Mouse (Mus musculus) right cerebral cortex, postnatal 10 days (tissue): ENCODE measurements around the gene Ddx50.
A peak's percentile ranks its signal among the peaks of the same experiment; 100 is the strongest.

Experiments
- DNase-seq, 2 experiments: peaks; one replicate each; pipeline ENCODE4 v3.0.0; 2021; ENCODE audit warnings: low spot score in 2 of 2

Ddx50 gene

GRCm38 (mm10) chr10:62650881-62651810 lies at the start of gene Ddx50:
Gene Ddx50, minus strand, starts transcription at chr10:62651218.
- DNase-seq: peak; percentile 100

- DNase-seq: no peak
These were observed 41.8 kb upstream of the Ddx50 start for GRCm38 (mm10) chr10:62692771-62693170.

- no peak for DNase-seq
These were observed 41.2 kb upstream of the Ddx50 start for GRCm38 (mm10) chr10:62692244-62692643.

- no peak for DNase-seq
These were observed 36.1 kb upstream of the Ddx50 start for GRCm38 (mm10) chr10:62687032-62687674.

- no peak for DNase-seq
These were observed 32.0 kb upstream of the Ddx50 start for GRCm38 (mm10) chr10:62683043-62683442.

GRCm38 (mm10) chr10:62679833-62680232 lies 28.8 kb upstream of the Ddx50 start:
- no peak for DNase-seq

GRCm38 (mm10) chr10:62677329-62677728 lies 26.3 kb upstream of the Ddx50 start:
- DNase-seq: no peak

- no peak for DNase-seq
These were observed 25.2 kb upstream of the Ddx50 start for GRCm38 (mm10) chr10:62676196-62676595.

GRCm38 (mm10) chr10:62672359-62672758 lies 21.3 kb upstream of the Ddx50 start:
- no peak for DNase-seq

- DNase-seq: no peak
These were observed 18.2 kb upstream of the Ddx50 start for GRCm38 (mm10) chr10:62669245-62669644.

GRCm38 (mm10) chr10:62668463-62668862 lies 17.4 kb upstream of the Ddx50 start:
- no peak for DNase-seq

- DNase-seq: no peak
These were observed 17.0 kb upstream of the Ddx50 start for GRCm38 (mm10) chr10:62668043-62668442.

GRCm38 (mm10) chr10:62664963-62665590 lies 14.1 kb upstream of the Ddx50 start:
- no peak for DNase-seq

GRCm38 (mm10) chr10:62664171-62664570 lies 13.2 kb upstream of the Ddx50 start:
- DNase-seq: no peak

GRCm38 (mm10) chr10:62656711-62657110 lies 5.7 kb upstream of the Ddx50 start:
- DNase-seq: no peak

- DNase-seq: no peak
These were observed 943 bp upstream of the Ddx50 start for GRCm38 (mm10) chr10:62651961-62652360.

- peak in 1 of 2 experiments; percentile 41 for DNase-seq
These were observed 648 bp downstream of the Ddx50 start for GRCm38 (mm10) chr10:62650358-62650782.

- DNase-seq: no peak
These were observed 46.9 kb downstream of the Ddx50 start for GRCm38 (mm10) chr10:62604161-62604560.

GRCm38 (mm10) chr10:62603233-62604030 lies 47.6 kb downstream of the Ddx50 start:
- no peak for DNase-seq

GRCm38 (mm10) chr10:62602177-62603040 lies 48.6 kb downstream of the Ddx50 start, which contains the start of gene Ddx21:
Gene Ddx21, minus strand, starts transcription at chr10:62602281.
- peak; percentile 94 to 95 for DNase-seq

- DNase-seq: no peak
These were observed 49.2 kb downstream of the Ddx50 start for GRCm38 (mm10) chr10:62601833-62602176.
